Mouse (Mus musculus) thymus, postnatal 14 days (tissue): ENCODE results near the gene Apeh.

Experiments used
- DNase-seq: peaks from one replicate; pipeline ENCODE4 v3.0.0; 2021

Gene Apeh

DNA sequence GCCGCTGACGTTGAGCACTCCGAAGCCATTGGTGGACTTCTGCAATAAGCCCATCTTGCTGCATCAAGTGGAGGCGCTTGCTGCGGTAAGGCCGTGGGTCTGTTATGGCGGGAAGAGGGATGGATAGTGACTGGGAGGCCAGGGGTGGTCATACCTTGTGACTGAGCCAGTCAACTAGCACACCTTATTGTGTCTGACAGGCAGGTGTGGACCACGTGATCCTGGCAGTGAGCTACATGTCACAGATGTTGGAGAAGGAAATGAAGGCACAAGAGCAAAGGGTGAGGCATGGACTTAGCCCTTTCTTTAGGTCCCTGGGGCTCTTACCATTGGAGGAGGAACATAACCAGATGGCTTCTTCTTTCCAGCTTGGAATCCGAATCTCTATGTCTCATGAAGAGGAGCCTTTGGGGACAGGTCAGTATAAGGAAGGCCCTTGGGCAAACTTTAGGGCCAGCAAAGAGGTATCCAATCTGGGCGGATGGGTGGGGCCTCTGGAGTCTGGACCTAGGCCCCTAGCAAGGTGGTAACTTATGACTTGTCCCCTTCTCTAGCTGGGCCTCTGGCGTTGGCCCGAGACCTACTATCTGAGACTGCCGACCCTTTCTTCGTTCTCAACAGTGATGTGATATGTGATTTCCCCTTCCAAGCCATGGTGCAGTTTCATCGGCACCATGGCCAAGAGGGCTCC is 44.7 kb downstream of the Apeh start:
- no peak for DNase-seq

DNA sequence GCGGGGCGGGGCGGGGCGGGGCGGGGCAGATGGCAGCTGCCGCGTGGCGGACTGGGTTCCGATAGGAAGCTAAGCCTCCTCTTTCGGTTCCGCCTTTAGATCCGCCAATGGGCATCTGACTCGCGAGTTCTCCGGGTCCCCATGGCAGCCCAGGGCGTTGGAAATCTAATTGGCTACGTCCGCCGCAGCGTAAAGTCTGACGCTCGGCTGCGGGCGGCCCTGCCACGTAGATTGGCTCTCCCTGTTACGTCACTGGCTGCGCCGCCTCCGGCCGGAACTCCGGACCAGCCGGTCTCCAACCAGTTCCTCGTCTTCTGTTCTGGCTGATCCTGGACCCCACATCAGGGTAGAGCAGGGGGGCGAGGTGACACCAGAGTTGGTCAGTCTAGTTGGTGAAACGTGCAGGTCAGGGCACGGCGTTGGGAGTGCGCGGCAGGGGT is 45.4 kb downstream of the Apeh start, which contains the start of gene Gmppb:
TSS of gene Gmppb (plus strand) at position 227 of the 440 bp plus-strand sequence.
- peak; percentile 93 for DNase-seq

DNA sequence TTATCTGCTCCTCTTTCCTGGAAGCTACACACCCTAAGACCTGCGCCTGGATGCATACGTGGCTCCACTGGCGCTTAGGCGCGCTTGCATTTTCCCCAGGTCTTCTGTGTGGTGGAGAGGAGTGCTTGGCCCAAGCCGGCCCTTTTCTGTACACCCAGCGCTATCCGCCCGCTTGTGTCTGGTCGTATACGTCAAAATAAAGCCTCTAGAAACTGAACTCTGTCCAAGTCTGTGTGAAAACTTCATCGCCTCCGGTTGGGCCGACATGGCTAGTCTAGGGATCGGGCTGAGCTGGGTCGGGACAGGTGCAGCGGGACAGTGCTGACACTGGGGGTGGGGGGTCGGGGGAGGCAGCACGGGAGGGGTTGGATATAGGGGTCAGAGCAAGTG is 45.8 kb downstream of the Apeh start:
- no peak for DNase-seq

DNA sequence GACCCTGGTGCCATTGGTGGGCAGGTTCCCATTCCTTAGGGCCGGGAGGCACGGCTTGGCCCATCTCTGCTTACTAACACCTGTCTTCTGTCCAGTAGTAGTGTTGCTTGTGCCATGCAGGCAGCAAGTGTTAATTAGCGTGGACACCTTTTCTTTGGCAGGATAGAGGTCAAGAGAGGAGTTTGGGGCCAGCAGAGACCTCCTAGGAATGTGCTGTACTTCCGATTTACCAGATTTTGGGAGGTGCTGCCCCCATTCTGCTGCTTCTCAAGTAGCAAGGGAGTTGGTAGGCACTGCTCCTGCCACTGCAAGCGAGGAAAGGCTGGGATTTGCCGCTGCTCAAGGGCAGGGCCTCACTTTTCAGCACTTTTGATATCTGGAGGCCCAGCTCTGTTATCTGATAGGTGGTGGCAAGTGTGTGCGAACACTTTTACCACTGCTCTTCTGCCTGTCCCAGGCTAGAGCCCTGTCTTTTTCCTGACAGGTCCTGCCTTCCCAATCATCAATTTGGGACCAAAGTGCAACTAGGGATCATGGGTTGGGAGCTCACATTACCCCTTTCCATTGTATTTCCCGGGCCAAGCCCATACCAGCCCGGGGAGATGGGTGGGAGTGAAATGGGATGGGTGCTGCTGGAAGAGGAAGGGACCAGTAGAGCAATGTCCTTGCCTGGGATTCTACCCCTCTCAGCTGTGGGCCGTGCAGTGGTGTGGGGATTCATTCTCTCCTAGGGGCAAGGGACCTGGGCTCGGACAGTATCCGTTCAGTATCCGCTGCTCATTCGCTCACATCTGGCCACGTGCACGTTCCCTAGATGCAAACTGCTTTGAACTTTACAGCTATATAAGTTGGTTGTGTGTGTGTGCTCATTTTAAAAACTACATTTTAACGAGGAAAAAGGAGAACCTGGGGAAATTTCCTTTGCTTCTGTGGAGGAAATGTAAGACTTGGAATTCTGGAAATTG is 46.5 kb downstream of the Apeh start:
- DNase-seq, result no peak

DNA sequence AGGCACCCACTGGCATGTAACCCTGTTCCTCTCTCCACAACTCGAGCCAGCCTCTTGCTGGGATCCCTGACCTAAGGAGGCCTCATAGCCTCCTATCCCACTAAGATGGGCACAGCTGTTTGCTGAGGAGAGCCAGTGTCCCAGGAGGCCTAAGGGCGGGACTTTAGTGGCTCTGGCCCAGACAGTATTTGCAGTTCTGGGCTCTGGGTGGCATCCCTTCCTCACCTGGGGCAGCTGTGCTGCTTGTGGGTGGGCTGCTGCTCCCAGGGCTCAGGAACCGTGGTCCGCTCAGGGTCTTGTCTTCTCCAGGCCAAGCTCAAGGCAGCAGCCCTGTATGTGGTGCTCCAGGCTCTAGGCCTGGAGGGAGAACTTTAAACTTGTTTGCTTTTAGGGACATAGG is 47.8 kb downstream of the Apeh start:
- DNase-seq, result no peak

DNA sequence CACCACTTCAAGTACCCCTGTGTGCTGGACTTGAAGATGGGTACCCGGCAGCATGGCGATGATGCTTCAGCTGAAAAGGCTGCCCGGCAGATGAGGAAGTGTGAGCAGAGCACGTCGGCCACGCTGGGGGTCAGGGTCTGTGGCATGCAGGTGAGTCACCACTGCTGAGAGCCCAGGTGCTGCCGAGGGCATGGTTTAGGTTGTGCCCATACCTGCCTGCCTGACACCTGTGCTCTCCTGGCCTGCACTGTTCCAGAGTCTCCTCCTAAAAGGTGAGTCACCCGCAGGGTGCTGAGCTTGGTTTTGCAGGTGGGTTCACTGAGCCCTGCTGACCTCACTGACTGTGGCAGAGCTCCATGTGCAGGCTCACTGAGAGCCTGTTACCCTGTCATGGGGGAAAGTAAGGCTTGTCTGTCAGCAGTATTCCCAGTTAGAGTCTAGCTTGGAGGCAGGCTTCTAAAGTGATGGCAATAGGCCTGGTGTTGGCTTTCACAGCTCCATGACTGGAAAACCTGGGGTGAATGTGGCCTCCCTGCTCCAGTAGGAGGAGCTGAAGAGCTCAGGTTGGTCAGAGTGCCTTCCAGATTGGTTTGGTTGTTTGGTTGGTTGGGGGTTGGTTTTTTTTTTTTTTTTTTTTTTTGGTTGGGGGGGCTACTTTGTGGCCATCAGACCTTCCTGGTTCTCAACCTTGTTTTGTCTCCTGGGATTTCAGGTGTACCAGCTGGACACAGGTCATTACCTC is 49.5 kb downstream of the Apeh start:
- DNase-seq, result no peak
